Mouse (Mus musculus): ENCODE measurements around the gene Lpar6. TPM values are rescaled to one million over a fixed set of nuclear protein-coding genes. Genes with fewer than 3 reads are reported as not detected.

The Lpar6 gene
- polyA plus RNA-seq, 1 experiment from 2014 or later, result 15.5 TPM

GRCm38 (mm10) chr14:73217062-73217461 lies 20.6 kb upstream of the Lpar6 start:
- H3K4me2 ChIP-seq (ENCODE audit: low read length), result no peak overlapping the region
- no peak overlapping the region for H3K27ac ChIP-seq
- 82% methylated on average over 1 of the region's 1 CpGs for WGBS
- H3K4me1 ChIP-seq (replicated peaks; ENCODE audit: insufficient read depth, low read length), result no peaks in the 10 kb centered on the region
- H3K4me3 ChIP-seq (replicated peaks; ENCODE audit: low read depth, low read length), result no peak overlapping the region
- H3K9ac ChIP-seq (ENCODE audit: low read depth, low read length), result no peak overlapping the region
- no peak for ATAC-seq (replicated peaks; ENCODE audit: low FRiP score, low read depth)
- DNase-seq (ENCODE audit: low spot score), result no peak
- TF ChIP-seq CTCF (IDR thresholded peaks at IDR 0.05; ENCODE audit: low read depth), result no peak
- no peaks in the 10 kb centered on the region for H3K27me3 ChIP-seq (ENCODE audit: insufficient read depth, low read length)
- H3K36me3 ChIP-seq (ENCODE audit: insufficient read depth, low read length), result peaks cover 4% of the 10 kb centered on the region; the same call in 1 of the 2 replicates
- no peaks in the 10 kb centered on the region for H3K9me3 ChIP-seq (replicated peaks; ENCODE audit: low read length)

GRCm38 (mm10) chr14:73222316-73222970 lies 15.3 kb upstream of the Lpar6 start:
- 89% methylated on average over 9 of the region's 9 CpGs for WGBS
- Histone ChIP-seq H3K4me2 (ENCODE audit: low read length) (no peak overlapping the region), H3K4me3 (replicated peaks; ENCODE audit: low read depth, low read length) (no peak overlapping the region), H3K9ac (ENCODE audit: low read depth, low read length) (no peak overlapping the region), H3K36me3 (ENCODE audit: insufficient read depth, low read length) (no peaks in the 10 kb centered on the region), H3K9me3 (replicated peaks; ENCODE audit: low read length) (no peaks in the 10 kb centered on the region), H3K4me1 (replicated peaks; ENCODE audit: insufficient read depth, low read length) (no peaks in the 10 kb centered on the region), H3K27me3 (ENCODE audit: insufficient read depth, low read length) (no peaks in the 10 kb centered on the region), H3K27ac (no peak overlapping the region)
- DNase-seq (ENCODE audit: low spot score) (no peak), ATAC-seq (replicated peaks; ENCODE audit: low FRiP score, low read depth) (no peak)
- TF ChIP-seq CTCF (IDR thresholded peaks at IDR 0.05; ENCODE audit: low read depth), result no peak

GRCm38 (mm10) chr14:73226346-73226745 lies 11.3 kb upstream of the Lpar6 start:
- Histone ChIP-seq H3K4me3 (replicated peaks; ENCODE audit: low read depth, low read length) (no peak overlapping the region), H3K9ac (ENCODE audit: low read depth, low read length) (no peak overlapping the region), H3K9me3 (replicated peaks; ENCODE audit: low read length) (no peaks in the 10 kb centered on the region), H3K4me1 (replicated peaks; ENCODE audit: insufficient read depth, low read length) (no peaks in the 10 kb centered on the region), H3K36me3 (ENCODE audit: insufficient read depth, low read length) (no peaks in the 10 kb centered on the region), H3K27me3 (ENCODE audit: insufficient read depth, low read length) (no peaks in the 10 kb centered on the region), H3K27ac (no peak overlapping the region), H3K4me2 (ENCODE audit: low read length) (no peak overlapping the region)
- ATAC-seq (replicated peaks; ENCODE audit: low FRiP score, low read depth) (no peak), DNase-seq (ENCODE audit: low spot score) (no peak)
- WGBS, result 78% methylated on average over 3 of the region's 3 CpGs
- no peak for TF ChIP-seq CTCF (IDR thresholded peaks at IDR 0.05; ENCODE audit: low read depth)

GRCm38 (mm10) chr14:73226849-73227248 lies 10.8 kb upstream of the Lpar6 start:
- Histone ChIP-seq H3K4me2 (ENCODE audit: low read length) (no peak overlapping the region), H3K4me3 (replicated peaks; ENCODE audit: low read depth, low read length) (no peak overlapping the region), H3K4me1 (replicated peaks; ENCODE audit: insufficient read depth, low read length) (no peaks in the 10 kb centered on the region), H3K27me3 (ENCODE audit: insufficient read depth, low read length) (no peaks in the 10 kb centered on the region), H3K27ac (no peak overlapping the region), H3K9ac (ENCODE audit: low read depth, low read length) (no peak overlapping the region), H3K9me3 (replicated peaks; ENCODE audit: low read length) (no peaks in the 10 kb centered on the region), H3K36me3 (ENCODE audit: insufficient read depth, low read length) (no peaks in the 10 kb centered on the region)
- WGBS, result 27% methylated on average over 1 of the region's 1 CpGs
- TF ChIP-seq CTCF (IDR thresholded peaks at IDR 0.05; ENCODE audit: low read depth), result no peak
- ATAC-seq (replicated peaks; ENCODE audit: low FRiP score, low read depth), result no peak
- DNase-seq (ENCODE audit: low spot score), result no peak

GRCm38 (mm10) chr14:73231286-73231982 lies 6.3 kb upstream of the Lpar6 start:
- no peak overlapping the region for H3K4me2 ChIP-seq (ENCODE audit: low read length)
- TF ChIP-seq CTCF (IDR thresholded peaks at IDR 0.05; ENCODE audit: low read depth), result no peak
- no peak overlapping the region for H3K9ac ChIP-seq (ENCODE audit: low read depth, low read length)
- H3K36me3 ChIP-seq (ENCODE audit: insufficient read depth, low read length), result no peaks in the 10 kb centered on the region
- no peak for DNase-seq (ENCODE audit: low spot score)
- H3K9me3 ChIP-seq (replicated peaks; ENCODE audit: low read length), result no peaks in the 10 kb centered on the region
- peaks cover 9% of the 10 kb centered on the region for H3K4me1 ChIP-seq (replicated peaks; ENCODE audit: insufficient read depth, low read length)
- H3K27me3 ChIP-seq (ENCODE audit: insufficient read depth, low read length), result no peaks in the 10 kb centered on the region
- peak overlapping the region; percentile 34; the same call in 1 of the 2 replicates for H3K27ac ChIP-seq
- no peak for ATAC-seq (replicated peaks; ENCODE audit: low FRiP score, low read depth)
- WGBS, result 45% methylated on average over 5 of the region's 5 CpGs
- H3K4me3 ChIP-seq (replicated peaks; ENCODE audit: low read depth, low read length), result no peak overlapping the region

GRCm38 (mm10) chr14:73234468-73235031 lies 3.1 kb upstream of the Lpar6 start:
- Histone ChIP-seq H3K27me3 (ENCODE audit: insufficient read depth, low read length) (no peaks in the 10 kb centered on the region), H3K4me2 (ENCODE audit: low read length) (no peak overlapping the region), H3K36me3 (ENCODE audit: insufficient read depth, low read length) (no peaks in the 10 kb centered on the region), H3K27ac (peak overlapping the region; percentile 85), H3K9ac (ENCODE audit: low read depth, low read length) (no peak overlapping the region), H3K4me3 (replicated peaks; ENCODE audit: low read depth, low read length) (no peak overlapping the region), H3K4me1 (replicated peaks; ENCODE audit: insufficient read depth, low read length) (peaks cover 9% of the 10 kb centered on the region), H3K9me3 (replicated peaks; ENCODE audit: low read length) (no peaks in the 10 kb centered on the region)
- WGBS, result 22% methylated on average over 2 of the region's 2 CpGs
- no peak for ATAC-seq (replicated peaks; ENCODE audit: low FRiP score, low read depth)
- DNase-seq (ENCODE audit: low spot score), result peak; percentile 84
- TF ChIP-seq CTCF (IDR thresholded peaks at IDR 0.05; ENCODE audit: low read depth), result no peak

Measured in kidney, postnatal 0 days (tissue).